Mouse (Mus musculus): ENCODE measurements around the gene Armcx2. TPM values are rescaled to one million over a fixed set of nuclear protein-coding genes. Genes with fewer than 3 reads are reported as not detected.

Gene Armcx2
- polyA plus RNA-seq, 1 experiment from 2014 or later, result 66.8 TPM

- Histone ChIP-seq H3K4me2 (replicated peaks; ENCODE audit: low read depth, low read length) (peak within 1 kb of the TSS; percentile 34), H3K9ac (ENCODE audit: low read depth, low read length) (peak within 1 kb of the TSS; percentile 53), H3K9me3 (ENCODE audit: control insufficient read depth, low read length) (no peaks in the 10 kb centered on the region), H3K27me3 (ENCODE audit: control insufficient read depth, insufficient read depth, low read length) (peaks cover 2% of the 10 kb centered on the region; the same call in 1 of the 2 replicates), H3K36me3 (ENCODE audit: control insufficient read depth, insufficient read depth, low read length) (no peaks in the 10 kb centered on the region), H3K4me1 (ENCODE audit: control insufficient read depth, insufficient read depth, low read length) (no peaks in the 10 kb centered on the region), H3K27ac (ENCODE audit: low read depth, low read length) (peak within 1 kb of the TSS; percentile 71), H3K4me3 (ENCODE audit: low read length) (peak within 1 kb of the TSS; percentile 45)
- WGBS, result 27% methylated on average over 46 of the region's 46 CpGs
- peak; percentile 88 for ATAC-seq (ENCODE audit: low FRiP score, low TSS enrichment)
Observed at GRCm38 (mm10) chrX:134756434-134757292, 52.4 kb downstream of the Armcx2 start, which contains the start of gene Armcx3. Armcx3 (plus strand) TSS chrX:134756595.

Small RNAs within 50 kb of the gene (microRNA-seq; reads per million reads assigned to microRNA genes)
- not detected for gene Mir7093

Other genes starting within 250 kb of the Armcx2 start
- 0.31 and 0.41 TPM in 2 replicates for gene Btk, start 225.7 kb downstream of the Armcx2 start, polyA plus RNA-seq (2014; fragmentation: Nextera tagmentation; extraction: Ambion mirVana)
- 515 and 711 TPM in 2 replicates for gene Rpl36a, start 223.6 kb downstream of the Armcx2 start, polyA plus RNA-seq (2014; fragmentation: Nextera tagmentation; extraction: Ambion mirVana)
- 5.0 and 6.3 TPM in 2 replicates for gene Gla, start 208.1 kb downstream of the Armcx2 start, polyA plus RNA-seq (2014; fragmentation: Nextera tagmentation; extraction: Ambion mirVana)
- 91.6 and 99.6 TPM in 2 replicates for gene Hnrnph2, start 208.0 kb downstream of the Armcx2 start, polyA plus RNA-seq (2014; fragmentation: Nextera tagmentation; extraction: Ambion mirVana)
- 5.3 and 5.5 TPM in 2 replicates for gene Armcx4, start 122.7 kb downstream of the Armcx2 start, polyA plus RNA-seq (2014; fragmentation: Nextera tagmentation; extraction: Ambion mirVana)
- gene Armcx1, start 91.3 kb downstream of the Armcx2 start, polyA plus RNA-seq (2014; fragmentation: Nextera tagmentation; extraction: Ambion mirVana), result 37.7 and 39.7 TPM in 2 replicates
- 15.1 and 20.3 TPM in 2 replicates for gene Armcx6, start 57.8 kb downstream of the Armcx2 start, polyA plus RNA-seq (2014; fragmentation: Nextera tagmentation; extraction: Ambion mirVana)
- 34.0 and 56.3 TPM in 2 replicates for gene Armcx3, start 52.6 kb downstream of the Armcx2 start, polyA plus RNA-seq (2014; fragmentation: Nextera tagmentation; extraction: Ambion mirVana)
- 0.64 and 0.84 TPM in 2 replicates for gene Nxf2, start 155.5 kb upstream of the Armcx2 start, polyA plus RNA-seq (2014; fragmentation: Nextera tagmentation; extraction: Ambion mirVana)
- 4.5 and 6.7 TPM in 2 replicates for gene Zmat1, start 200.0 kb upstream of the Armcx2 start, polyA plus RNA-seq (2014; fragmentation: Nextera tagmentation; extraction: Ambion mirVana)